Mouse (Mus musculus): ENCODE results near the gene Sh3bgr. TPM values are rescaled to one million over a fixed set of nuclear protein-coding genes. Genes with fewer than 3 reads are reported as not detected.
A peak's percentile ranks its signal among the peaks of the same experiment; 100 is the strongest.

Gene Sh3bgr
- total and polyA plus RNA-seq, 3 experiments: 1.1 to 2.0 TPM; not detected in 1

DNA sequence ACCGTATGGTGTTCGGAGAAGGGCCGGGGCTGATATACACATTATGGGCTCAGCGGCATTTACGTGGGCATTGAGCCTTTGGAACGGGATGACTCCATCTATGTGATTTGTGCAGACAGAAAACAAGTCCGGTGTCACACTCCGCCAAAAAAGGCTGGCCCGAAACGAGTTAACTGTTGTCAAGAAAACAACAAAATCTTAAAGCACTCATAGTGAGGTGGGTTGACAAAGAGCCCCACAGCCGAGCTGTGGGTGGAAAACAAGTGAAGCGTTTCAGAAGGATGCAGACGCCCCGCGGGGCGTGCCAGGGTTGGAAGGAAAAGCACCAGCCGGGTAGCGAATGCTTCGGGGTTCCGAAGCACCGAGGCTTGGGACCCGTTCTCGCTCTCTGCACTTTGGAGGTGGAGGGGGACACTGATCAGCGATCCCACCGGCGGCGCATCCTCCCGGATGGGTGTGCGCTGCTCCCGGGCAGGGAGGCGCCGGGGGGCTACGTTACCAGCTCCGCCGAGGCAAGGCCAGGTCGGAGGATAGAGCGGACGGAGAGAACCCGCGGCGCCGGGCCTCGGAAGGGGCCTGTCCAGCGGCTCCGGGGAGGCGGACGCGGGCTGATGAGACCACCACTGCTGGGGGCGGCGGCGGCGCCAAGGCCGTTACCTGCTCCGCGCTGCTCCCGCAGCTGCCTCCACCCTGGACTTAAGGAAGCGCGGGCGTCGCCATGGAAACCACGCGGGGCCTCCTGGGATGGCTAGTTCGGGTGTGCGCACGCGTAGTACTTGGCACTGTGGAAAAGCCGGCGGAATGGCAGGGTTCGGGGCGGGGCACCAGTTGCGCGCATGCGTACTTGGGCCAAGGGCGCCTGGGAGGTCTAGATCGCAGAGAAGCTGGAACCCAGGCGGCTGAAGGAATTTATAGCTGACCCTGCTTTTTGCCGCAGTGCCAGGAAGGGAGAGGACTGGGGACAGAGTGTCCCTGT is 8.4 kb upstream of the Sh3bgr start, which contains the start of gene Lca5l (continued):
- TF ChIP-seq MXI1 (IDR thresholded peaks at IDR 0.05; ENCODE audit: low read depth, low read length) (peak; percentile 90), UBTF (IDR thresholded peaks at IDR 0.05; ENCODE audit: borderline replicate concordance, insufficient read depth, low read depth, low read length) (no peak), TCF12 (IDR thresholded peaks at IDR 0.05; ENCODE audit: low read depth, low read length) (peak; percentile 49; the same call in 1 of the 2 replicates), SIN3A (IDR thresholded peaks at IDR 0.05; ENCODE audit: low read length) (peak; percentile 95), RAD21 (IDR thresholded peaks at IDR 0.05; ENCODE audit: low read depth, low read length) (no peak), MAZ (IDR thresholded peaks at IDR 0.05; ENCODE audit: low read depth, low read length) (0 out of 2 replicates have a peak, but pooled peaks have one; percentile 16), MAFK (IDR thresholded peaks at IDR 0.05; ENCODE audit: borderline replicate concordance, low read depth, low read length) (no peak), POLR2AphosphoS2 (IDR thresholded peaks at IDR 0.05; ENCODE audit: low read length) (peak; percentile 93), KAT2A (conservative IDR thresholded peaks at IDR 0.05; ENCODE audit: low read depth, low read length) (no peak; the same call in 1 of the 2 replicates)

DNA sequence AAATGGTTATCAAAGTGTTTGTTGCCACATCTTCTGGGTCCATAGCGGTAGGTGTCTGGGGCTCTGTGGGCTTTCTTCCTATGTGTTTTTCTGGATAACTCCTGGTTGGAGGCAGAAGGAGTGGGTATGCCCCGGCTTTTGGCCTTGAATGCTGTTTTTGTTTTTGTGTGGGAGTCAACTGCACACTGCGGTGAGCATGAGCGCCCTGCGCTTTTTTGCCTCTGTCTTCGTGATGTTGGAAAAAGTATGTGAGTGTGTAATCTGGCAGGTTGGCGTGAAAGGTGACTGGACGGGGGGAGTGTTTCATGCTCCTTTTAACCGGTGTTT is 415 bp downstream of the Sh3bgr start:
- Histone ChIP-seq H3K9me3 (replicated peaks; ENCODE audit: insufficient read depth, low read length) (no peaks in the 10 kb centered on the region), H3K4me3 (ENCODE audit: control insufficient read depth in 1 of 2, insufficient read depth in 1 of 2, low read depth in 2 of 2, low read length in 2 of 2) (no peak overlapping the region), H3K27ac (ENCODE audit: control insufficient read depth, low read depth, low read length) (no peak overlapping the region), H3K27me3 (ENCODE audit: control insufficient read depth in 1 of 2, insufficient read depth in 2 of 2, low read length in 2 of 2) (no peaks in the 10 kb centered on the region), H3K36me3 (ENCODE audit: control insufficient read depth in 1 of 2, insufficient read depth in 2 of 2, low read length in 2 of 2) (no peaks in the 10 kb centered on the region), H3K4me1 (ENCODE audit: control insufficient read depth in 1 of 2, insufficient read depth in 2 of 2, low read length in 2 of 2) (no peaks in the 10 kb centered on the region), H3K79me2 (ENCODE audit: control insufficient read depth, insufficient read depth, low read length, poor library complexity) (no peaks in the 10 kb centered on the region), H3K9ac (ENCODE audit: control insufficient read depth, low read depth, low read length, poor library complexity, severe bottlenecking) (no peak overlapping the region)
- no peak for DNase-seq (ENCODE audit: low read depth, low spot score)
- TF ChIP-seq GABPA (IDR thresholded peaks at IDR 0.05; ENCODE audit: low read depth, low read length) (no peak), MEF2A (IDR thresholded peaks at IDR 0.05; ENCODE audit: extremely low read depth, insufficient replicate concordance, low read depth, low read length, poor library complexity, severe bottlenecking) (no peak), UBTF (IDR thresholded peaks at IDR 0.05; ENCODE audit: borderline replicate concordance, insufficient read depth, low read depth, low read length) (no peak), CTCF (IDR thresholded peaks at IDR 0.05 in 2 of 3, conservative IDR thresholded peaks at IDR 0.05 in 1 of 3; ENCODE audit: control insufficient read depth in 1 of 3, insufficient read depth in 1 of 3, low read depth in 2 of 3, low read length in 3 of 3, poor library complexity in 1 of 3, severe bottlenecking in 1 of 3) (no peak), GATA1 (IDR thresholded peaks at IDR 0.05; ENCODE audit: low read depth, low read length) (no peak), NRF1 (IDR thresholded peaks at IDR 0.05; ENCODE audit: insufficient read depth, low read depth, low read length, poor library complexity, severe bottlenecking) (no peak), HCFC1 (IDR thresholded peaks at IDR 0.05; ENCODE audit: low read depth, low read length) (no peak), CHD2 (IDR thresholded peaks at IDR 0.05; ENCODE audit: low read length) (no peak), RAD21 (IDR thresholded peaks at IDR 0.05; ENCODE audit: low read depth, low read length) (no peak), MAFK (IDR thresholded peaks at IDR 0.05; ENCODE audit: borderline replicate concordance, low read depth, low read length) (no peak), KAT2A (conservative IDR thresholded peaks at IDR 0.05; ENCODE audit: low read depth, low read length) (no peak), USF2 (IDR thresholded peaks at IDR 0.05; ENCODE audit: borderline replicate concordance in 1 of 2, insufficient read depth in 1 of 2, low read depth in 1 of 2, low read length in 2 of 2) (no peak), ZNF384 (IDR thresholded peaks at IDR 0.05; ENCODE audit: low read depth, low read length) (no peak), SMC3 (IDR thresholded peaks at IDR 0.05; ENCODE audit: low read depth, low read length) (no peak), ZKSCAN1 (IDR thresholded peaks at IDR 0.05; ENCODE audit: low read depth, low read length) (no peak), MAZ (IDR thresholded peaks at IDR 0.05; ENCODE audit: low read depth, low read length) (no peak)

Data from MEL (cell line).